Mouse (Mus musculus): ENCODE results near the gene Nog. TPM values are rescaled to one million over a fixed set of nuclear protein-coding genes. Genes with fewer than 3 reads are reported as not detected.
A peak's percentile ranks its signal among the peaks of the same experiment; 100 is the strongest.

Nog gene
- total and polyA plus RNA-seq, 3 experiments, result 0.18 to 0.39 (median 0.20) TPM

GRCm38 (mm10) chr11:89298285-89299010 lies 3.7 kb downstream of the Nog start:
- H3K36me3 ChIP-seq (ENCODE audit: control insufficient read depth, insufficient read depth, low read length), result no peaks in the 10 kb centered on the region
- H3K27me3 ChIP-seq (ENCODE audit: control insufficient read depth, insufficient read depth, low read length), result peaks cover 16% of the 10 kb centered on the region
- H3K79me2 ChIP-seq (replicated peaks; ENCODE audit: control insufficient read depth, insufficient read depth, low read length), result no peaks in the 10 kb centered on the region
- intact Hi-C loops (cut with DNase I), result no loop called here
- peak; percentile 9 to 33 for DNase-seq
- no peak overlapping the region for H3K9ac ChIP-seq (ENCODE audit: low read depth, low read length)
- H3K27ac ChIP-seq, result no peak overlapping the region
- peak; percentile 50 for TF ChIP-seq CTCF (IDR thresholded peaks at IDR 0.05)
- TF ChIP-seq EP300 (IDR thresholded peaks at IDR 0.05; ENCODE audit: insufficient read depth, low read depth, low read length), result no peak
- under 1% methylated on average over 50 of the region's 51 CpGs for WGBS
- peak overlapping the region; percentile 37 for H3K4me3 ChIP-seq
- no peaks in the 10 kb centered on the region for H3K4me1 ChIP-seq (ENCODE audit: control insufficient read depth, insufficient read depth, low read length)

GRCm38 (mm10) chr11:89297521-89297920 lies 4.6 kb downstream of the Nog start:
- Histone ChIP-seq H3K4me1 (ENCODE audit: control insufficient read depth, insufficient read depth, low read length) (no peaks in the 10 kb centered on the region), H3K9ac (ENCODE audit: low read depth, low read length) (no peak overlapping the region), H3K79me2 (replicated peaks; ENCODE audit: control insufficient read depth, insufficient read depth, low read length) (no peaks in the 10 kb centered on the region), H3K4me3 (no peak overlapping the region), H3K36me3 (ENCODE audit: control insufficient read depth, insufficient read depth, low read length) (no peaks in the 10 kb centered on the region), H3K27ac (no peak overlapping the region), H3K27me3 (ENCODE audit: control insufficient read depth, insufficient read depth, low read length) (peaks cover 16% of the 10 kb centered on the region)
- intact Hi-C loops (cut with DNase I), result no loop called here
- TF ChIP-seq POLR2A (IDR thresholded peaks at IDR 0.05; ENCODE audit: insufficient read depth, low read depth, low read length) (no peak), EP300 (IDR thresholded peaks at IDR 0.05; ENCODE audit: insufficient read depth, low read depth, low read length) (no peak), CTCF (IDR thresholded peaks at IDR 0.05) (no peak)
- no peak for DNase-seq
- WGBS, result 69% methylated on average over 5 of the region's 5 CpGs

- H3K9ac ChIP-seq (ENCODE audit: low read depth, low read length), result no peak overlapping the region
- intact Hi-C loops (cut with DNase I), result no loop called here
- no peak for TF ChIP-seq CTCF (IDR thresholded peaks at IDR 0.05)
- TF ChIP-seq POLR2A (IDR thresholded peaks at IDR 0.05; ENCODE audit: insufficient read depth, low read depth, low read length), result no peak
- no peak for TF ChIP-seq EP300 (IDR thresholded peaks at IDR 0.05; ENCODE audit: insufficient read depth, low read depth, low read length)
- no peaks in the 10 kb centered on the region for H3K27me3 ChIP-seq (ENCODE audit: control insufficient read depth, insufficient read depth, low read length)
- H3K79me2 ChIP-seq (replicated peaks; ENCODE audit: control insufficient read depth, insufficient read depth, low read length), result no peaks in the 10 kb centered on the region
- H3K36me3 ChIP-seq (ENCODE audit: control insufficient read depth, insufficient read depth, low read length), result no peaks in the 10 kb centered on the region
- no peak overlapping the region for H3K27ac ChIP-seq
- no peaks in the 10 kb centered on the region for H3K4me1 ChIP-seq (ENCODE audit: control insufficient read depth, insufficient read depth, low read length)
- no peak for DNase-seq
- no peak overlapping the region for H3K4me3 ChIP-seq
- 76% methylated on average over 13 of the region's 13 CpGs for WGBS
Observed at GRCm38 (mm10) chr11:89269809-89270361, 32.2 kb downstream of the Nog start.

GRCm38 (mm10) chr11:89267520-89267919 lies 34.6 kb downstream of the Nog start:
- Histone ChIP-seq H3K4me1 (ENCODE audit: control insufficient read depth, insufficient read depth, low read length) (no peaks in the 10 kb centered on the region), H3K4me3 (no peak overlapping the region), H3K79me2 (replicated peaks; ENCODE audit: control insufficient read depth, insufficient read depth, low read length) (no peaks in the 10 kb centered on the region), H3K9ac (ENCODE audit: low read depth, low read length) (no peak overlapping the region), H3K36me3 (ENCODE audit: control insufficient read depth, insufficient read depth, low read length) (no peaks in the 10 kb centered on the region), H3K27me3 (ENCODE audit: control insufficient read depth, insufficient read depth, low read length) (no peaks in the 10 kb centered on the region), H3K27ac (no peak overlapping the region)
- intact Hi-C loops (cut with DNase I), result no loop called here
- WGBS, result 93% methylated on average over 3 of the region's 3 CpGs
- TF ChIP-seq POLR2A (IDR thresholded peaks at IDR 0.05; ENCODE audit: insufficient read depth, low read depth, low read length) (no peak), EP300 (IDR thresholded peaks at IDR 0.05; ENCODE audit: insufficient read depth, low read depth, low read length) (no peak), CTCF (IDR thresholded peaks at IDR 0.05) (no peak)
- DNase-seq, result no peak

GRCm38 (mm10) chr11:89265080-89265479 lies 37.1 kb downstream of the Nog start:
- Histone ChIP-seq H3K4me3 (no peak overlapping the region), H3K79me2 (replicated peaks; ENCODE audit: control insufficient read depth, insufficient read depth, low read length) (no peaks in the 10 kb centered on the region), H3K36me3 (ENCODE audit: control insufficient read depth, insufficient read depth, low read length) (no peaks in the 10 kb centered on the region), H3K27ac (no peak overlapping the region), H3K27me3 (ENCODE audit: control insufficient read depth, insufficient read depth, low read length) (no peaks in the 10 kb centered on the region), H3K9ac (ENCODE audit: low read depth, low read length) (no peak overlapping the region), H3K4me1 (ENCODE audit: control insufficient read depth, insufficient read depth, low read length) (no peaks in the 10 kb centered on the region)
- WGBS, result 64% methylated on average over 4 of the region's 4 CpGs
- no peak for DNase-seq
- intact Hi-C loops (cut with DNase I), result no loop called here
- TF ChIP-seq EP300 (IDR thresholded peaks at IDR 0.05; ENCODE audit: insufficient read depth, low read depth, low read length), result no peak
- no peak for TF ChIP-seq CTCF (IDR thresholded peaks at IDR 0.05)
- no peak for TF ChIP-seq POLR2A (IDR thresholded peaks at IDR 0.05; ENCODE audit: insufficient read depth, low read depth, low read length)

GRCm38 (mm10) chr11:89259338-89259915 lies 42.7 kb downstream of the Nog start:
- no peaks in the 10 kb centered on the region for H3K79me2 ChIP-seq (replicated peaks; ENCODE audit: control insufficient read depth, insufficient read depth, low read length)
- intact Hi-C loops (cut with DNase I), result no loop called here
- no peak overlapping the region for H3K9ac ChIP-seq (ENCODE audit: low read depth, low read length)
- WGBS, result 92% methylated on average over 7 of the region's 7 CpGs
- DNase-seq, result no peak
- no peak for TF ChIP-seq POLR2A (IDR thresholded peaks at IDR 0.05; ENCODE audit: insufficient read depth, low read depth, low read length)
- no peak for TF ChIP-seq CTCF (IDR thresholded peaks at IDR 0.05)
- TF ChIP-seq EP300 (IDR thresholded peaks at IDR 0.05; ENCODE audit: insufficient read depth, low read depth, low read length), result no peak
- H3K4me1 ChIP-seq (ENCODE audit: control insufficient read depth, insufficient read depth, low read length), result no peaks in the 10 kb centered on the region
- H3K27ac ChIP-seq, result no peak overlapping the region
- no peaks in the 10 kb centered on the region for H3K27me3 ChIP-seq (ENCODE audit: control insufficient read depth, insufficient read depth, low read length)
- no peaks in the 10 kb centered on the region for H3K36me3 ChIP-seq (ENCODE audit: control insufficient read depth, insufficient read depth, low read length)
- H3K4me3 ChIP-seq, result no peak overlapping the region
